Mouse (Mus musculus) MEL (cell line): Measurements from ENCODE around the gene Clptm1. TPM values are rescaled to one million over a fixed set of nuclear protein-coding genes. Genes with fewer than 3 reads are reported as not detected.

Source experiments
- DNase-seq: peaks from one replicate; pipeline ENCODE4 v3.0.0; 2011; ENCODE audit warnings: low read depth, low spot score
- H3K27ac ChIP-seq: 2 replicates; pipeline ENCODE4 v1.5.1; 2012; ENCODE audit warnings: low read depth, mild to moderate bottlenecking, control low read depth, low read length, moderate library complexity; ENCODE audit not compliant: control insufficient read depth
- H3K27me3 ChIP-seq, 2 experiments: fragments of 150-350 bp in 1 of 2; sonication (generic) in 1 of 2; 2 replicates each; pipeline ENCODE4 v1.6.1; 2012; ENCODE audit warnings: low read length in 2 of 2, mild to moderate bottlenecking in 2 of 2, improper control_type of control experiment in 1 of 2, moderate library complexity in 1 of 2; ENCODE audit not compliant: insufficient read depth in 2 of 2, control insufficient read depth in 1 of 2
- H3K36me3 ChIP-seq, 2 experiments: 2 replicates each; pipeline ENCODE4 v1.6.1; 2012 to 2014; ENCODE audit warnings: low read length in 2 of 2, improper control_type of control experiment in 1 of 2, inconsistent platforms in 1 of 2, mild to moderate bottlenecking in 1 of 2; ENCODE audit not compliant: insufficient read depth in 2 of 2, control insufficient read depth in 1 of 2
- H3K4me1 ChIP-seq, 2 experiments: fragments of 150-350 bp in 1 of 2; sonication (generic) in 1 of 2; 2 replicates each; pipeline ENCODE4 v1.6.1; 2012; ENCODE audit warnings: low read length in 2 of 2, improper control_type of control experiment in 1 of 2, mild to moderate bottlenecking in 1 of 2; ENCODE audit not compliant: insufficient read depth in 2 of 2, control insufficient read depth in 1 of 2
- H3K4me3 ChIP-seq, 2 experiments: fragments of 150-350 bp in 1 of 2; sonication (generic) in 1 of 2; 2 replicates each; pipeline ENCODE4 v1.5.1; 2012; ENCODE audit warnings: low read depth in 2 of 2, low read length in 2 of 2, mild to moderate bottlenecking in 2 of 2, moderate library complexity in 2 of 2, control low read depth in 1 of 2, improper control_type of control experiment in 1 of 2; ENCODE audit not compliant: control insufficient read depth in 1 of 2, insufficient read depth in 1 of 2
- H3K79me2 ChIP-seq: 2 replicates; pipeline ENCODE4 v1.6.1; 2012; ENCODE audit warnings: mild to moderate bottlenecking, low read length, moderate library complexity; ENCODE audit not compliant: control insufficient read depth, poor library complexity, insufficient read depth
- H3K9ac ChIP-seq: 2 replicates; pipeline ENCODE4 v1.6.1; 2012; ENCODE audit warnings: low read depth, mild to moderate bottlenecking, control low read depth, low read length, moderate library complexity; ENCODE audit not compliant: control insufficient read depth, poor library complexity, severe bottlenecking
- H3K9me3 ChIP-seq: fragments of 150-350 bp; sonication (generic); replicated peaks from 2 replicates; pipeline ENCODE4 v1.6.1; 2012; ENCODE audit warnings: mild to moderate bottlenecking, low read length, improper control_type of control experiment, moderate library complexity; ENCODE audit not compliant: insufficient read depth
- BHLHE40 ChIP-seq: IDR thresholded peaks from 2 replicates; pipeline ENCODE4 v1.6.1; 2012; ENCODE audit warnings: low read depth, mild to moderate bottlenecking, inconsistent platforms, low read length, improper control_type of control experiment, borderline replicate concordance
- CHD2 ChIP-seq: IDR thresholded peaks from 2 replicates; pipeline ENCODE4 v1.6.1; 2011; ENCODE audit warnings: low read length, improper control_type of control experiment
- CTCF ChIP-seq, 3 experiments: IDR thresholded peaks in 2 of 3; conservative IDR thresholded peaks in 1 of 3; 2 replicates each; pipeline ENCODE4 v1.5.1; 2011 to 2012; ENCODE audit warnings: low read length in 3 of 3, low read depth in 2 of 3, mild to moderate bottlenecking in 2 of 3, improper control_type of control experiment in 1 of 3, inconsistent platforms in 1 of 3, mixed read lengths in 1 of 3, moderate library complexity in 1 of 3; ENCODE audit not compliant: control insufficient read depth in 1 of 3, insufficient read depth in 1 of 3, poor library complexity in 1 of 3, severe bottlenecking in 1 of 3
- EP300 ChIP-seq, 2 experiments: IDR thresholded peaks; 2 replicates each; pipeline ENCODE4 v1.6.1; 2011; ENCODE audit warnings: improper control_type of control experiment in 2 of 2, low read length in 2 of 2, low read depth in 1 of 2, mild to moderate bottlenecking in 1 of 2
- ETS1 ChIP-seq: IDR thresholded peaks from 2 replicates; pipeline ENCODE4 v1.6.1; 2012; ENCODE audit warnings: low read depth, mild to moderate bottlenecking, inconsistent platforms, low read length, improper control_type of control experiment, moderate library complexity
- GABPA ChIP-seq: IDR thresholded peaks from 2 replicates; pipeline ENCODE4 v1.6.1; 2012; ENCODE audit warnings: low read depth, mild to moderate bottlenecking, inconsistent platforms, low read length, improper control_type of control experiment, moderate library complexity
- GATA1 ChIP-seq: IDR thresholded peaks from 2 replicates; pipeline ENCODE4 v1.6.1; 2011; ENCODE audit warnings: low read depth, low read length, improper control_type of control experiment
- JUND ChIP-seq: IDR thresholded peaks from 2 replicates; pipeline ENCODE4 v1.6.1; 2011; ENCODE audit warnings: low read depth, mild to moderate bottlenecking, improper control_type of control experiment, low read length
- MXI1 ChIP-seq: IDR thresholded peaks from 2 replicates; pipeline ENCODE4 v1.6.1; 2011; ENCODE audit warnings: mild to moderate bottlenecking, low read depth, low read length, improper control_type of control experiment
- POLR2AphosphoS5 ChIP-seq: IDR thresholded peaks from 2 replicates; pipeline ENCODE4 v1.6.1; 2012; ENCODE audit warnings: low read depth, borderline replicate concordance, mild to moderate bottlenecking, inconsistent platforms, low read length, moderate library complexity, mixed read lengths
- RAD21 ChIP-seq: IDR thresholded peaks from 2 replicates; pipeline ENCODE4 v1.6.1; 2011; ENCODE audit warnings: mild to moderate bottlenecking, low read depth, low read length, improper control_type of control experiment
- RCOR1 ChIP-seq: IDR thresholded peaks from 2 replicates; pipeline ENCODE4 v1.6.1; 2012; ENCODE audit warnings: low read depth, mild to moderate bottlenecking, inconsistent platforms, low read length, improper control_type of control experiment
- SIN3A ChIP-seq: IDR thresholded peaks from 2 replicates; pipeline ENCODE4 v1.6.1; 2012; ENCODE audit warnings: low read length, improper control_type of control experiment, inconsistent platforms
- SMC3 ChIP-seq: IDR thresholded peaks from 2 replicates; pipeline ENCODE4 v1.6.1; 2011; ENCODE audit warnings: low read depth, low read length, improper control_type of control experiment
- TAL1 ChIP-seq: IDR thresholded peaks from 2 replicates; pipeline ENCODE4 v1.6.1; 2012; ENCODE audit warnings: mild to moderate bottlenecking, inconsistent platforms, low read length, moderate library complexity, mixed read lengths
- TCF12 ChIP-seq: IDR thresholded peaks from 2 replicates; pipeline ENCODE4 v1.6.1; 2014; ENCODE audit warnings: low read depth, mild to moderate bottlenecking, inconsistent platforms, low read length, improper control_type of control experiment, moderate library complexity
- ZC3H11A ChIP-seq: IDR thresholded peaks from 2 replicates; pipeline ENCODE4 v1.6.1; 2012; ENCODE audit warnings: low read depth, mild to moderate bottlenecking, inconsistent platforms, low read length, improper control_type of control experiment
- ZNF384 ChIP-seq: IDR thresholded peaks from 2 replicates; pipeline ENCODE4 v1.6.1; 2012; ENCODE audit warnings: low read depth, mild to moderate bottlenecking, inconsistent platforms, low read length, improper control_type of control experiment
- polyA plus RNA-seq, 2 experiments: library from polyadenylated mRNA; stranded (reverse) in 1 of 2; unstranded in 1 of 2; fragments of >175 nt in 1 of 2; fragments of >200 nt in 1 of 2; gene quantifications; 2 replicates each; pipeline versions ENCODE4 v1.2.1 to v1.2.4; 2012; ENCODE audit warnings: low replicate concordance in 2 of 2, low read depth in 1 of 2; ENCODE audit not compliant: insufficient read length in 2 of 2, insufficient read depth in 1 of 2, missing spikeins in 1 of 2
- total RNA-seq: library from RNA; depleted of rRNA; stranded (reverse); fragments of 300-350 nt; gene quantifications from 2 replicates; pipeline ENCODE4 v1.2.3, GENCODE M21; 2012

Gene Clptm1
- total and polyA plus RNA-seq, 3 experiments = 58.5 to 102 (median 62.4) TPM

- Histone ChIP-seq H3K27ac (no peak overlapping the region), H3K4me3 (no peak overlapping the region), H3K9ac (no peak overlapping the region), H3K27me3 (no peaks in the 10 kb centered on the region), H3K4me1 (peaks cover 2 to 11% of the 10 kb centered on the region in 2 experiments; a peak in 1 of 4 replicates), H3K79me2 (peaks cover 23% of the 10 kb centered on the region), H3K9me3 (no peaks in the 10 kb centered on the region), H3K36me3 (peaks cover 0 to 12% of the 10 kb centered on the region in 2 experiments)
- TF ChIP-seq EP300 (IDR thresholded peaks at IDR 0.05; ENCODE audit: low read depth in 1 of 2, low read length in 2 of 2) (no peak), POLR2AphosphoS5 (no peak), JUND (no peak), ZNF384 (no peak), BHLHE40 (no peak), CHD2 (no peak), SIN3A (no peak), RCOR1 (no peak), RAD21 (no peak)
- DNase-seq = no peak
These were observed 64.3 kb downstream of the Clptm1 start for GRCm38 (mm10) chr7:19600562-19600961.

- peak; percentile 55 for DNase-seq
- Histone ChIP-seq H3K4me3 (no peak overlapping the region), H3K27ac (no peak overlapping the region), H3K79me2 (no peaks in the 10 kb centered on the region), H3K9ac (no peak overlapping the region), H3K27me3 (no peaks in the 10 kb centered on the region), H3K4me1 (peaks cover 0 to 8% of the 10 kb centered on the region in 2 experiments; a peak in 2 of 4 replicates), H3K36me3 (peaks cover 2 to 3% of the 10 kb centered on the region in 2 experiments; a peak in 2 of 4 replicates), H3K9me3 (no peaks in the 10 kb centered on the region)
- TF ChIP-seq ETS1 (peak; percentile 82), SIN3A (peak; percentile 50), TCF12 (peak; percentile 82), GATA1 (peak; percentile 82), EP300 (IDR thresholded peaks at IDR 0.05; ENCODE audit: low read depth in 1 of 2, low read length in 2 of 2) (peak; percentile 56 to 72), ZC3H11A (no peak), SMC3 (no peak), CTCF (IDR thresholded peaks at IDR 0.05 in 2 of 3, conservative IDR thresholded peaks at IDR 0.05 in 1 of 3; ENCODE audit: control insufficient read depth in 1 of 3, insufficient read depth in 1 of 3, low read depth in 2 of 3, low read length in 3 of 3, poor library complexity in 1 of 3, severe bottlenecking in 1 of 3) (no peak), TAL1 (peak; percentile 77), MXI1 (no peak), RCOR1 (peak; percentile 71), GABPA (no peak)
These were observed 71.6 kb downstream of the Clptm1 start for GRCm38 (mm10) chr7:19593061-19593730.
